Mouse (Mus musculus) liver, embryonic 14.5 days (tissue): ENCODE results near the gene Timm9. TPM values are rescaled to one million over a fixed set of nuclear protein-coding genes. Genes with fewer than 3 reads are reported as not detected.
A peak's percentile ranks its signal among the peaks of the same experiment; 100 is the strongest.
"Not testable (repeated sequence)": the region's sequence is repeated elsewhere in the genome, so short reads cannot be mapped to it uniquely, and the experiment has no call there.

Experiments used
- ATAC-seq: fragments of 200-750 bp; cut with Nextera tagmentation; 2 replicates; pipeline ENCODE4 v1.8.0; 2017; ENCODE audit warnings: moderate number of reproducible peaks, mild to moderate bottlenecking, moderate library complexity; ENCODE audit not compliant: insufficient read depth
- DNase-seq, 3 experiments: peaks; one replicate each; pipeline ENCODE4 v3.0.0-alpha.2; 2012 to 2013; ENCODE audit warnings: low read depth in 3 of 3, low spot score in 3 of 3
- H3K27ac ChIP-seq: fragments of 300-500 bp; sonication (generic); 2 replicates; pipeline ENCODE4 v1.5.1; 2014; ENCODE audit warnings: moderate library complexity, mild to moderate bottlenecking, control low read depth, inconsistent platforms
- H3K27me3 ChIP-seq: fragments of 300-500 bp; sonication (generic); 2 replicates; pipeline ENCODE4 v1.6.1; 2014; ENCODE audit warnings: mild to moderate bottlenecking, low read length, moderate library complexity; ENCODE audit not compliant: control insufficient read depth, insufficient read depth
- H3K36me3 ChIP-seq: fragments of 300-500 bp; sonication (generic); replicated peaks from 2 replicates; pipeline ENCODE4 v1.6.1; 2014; ENCODE audit warnings: low read depth; ENCODE audit not compliant: control insufficient read depth, insufficient read depth
- H3K4me1 ChIP-seq, 2 experiments: fragments of 200-500 bp in 1 of 2; fragments of 300-500 bp in 1 of 2; sonication (generic) in 1 of 2; replicated peaks; 2 replicates each; pipeline ENCODE4 v1.6.1; 2012 to 2014; ENCODE audit warnings: antibody characterized with exemption in 1 of 2, inconsistent platforms in 1 of 2, low read length in 1 of 2; ENCODE audit not compliant: control insufficient read depth in 2 of 2, insufficient read depth in 2 of 2
- H3K4me2 ChIP-seq: fragments of 300-500 bp; sonication (generic); 2 replicates; pipeline ENCODE4 v1.6.1; 2014; ENCODE audit warnings: low read depth, mild to moderate bottlenecking, control low read depth, moderate library complexity
- H3K4me3 ChIP-seq, 2 experiments: fragments of 200-500 bp in 1 of 2; fragments of 300-500 bp in 1 of 2; sonication (generic) in 1 of 2; 2 replicates each; pipeline ENCODE4 v1.5.1; 2012 to 2014; ENCODE audit warnings: low read depth in 2 of 2, low read length in 2 of 2, mild to moderate bottlenecking in 2 of 2, control low read depth in 1 of 2, inconsistent platforms in 1 of 2, moderate library complexity in 1 of 2; ENCODE audit not compliant: insufficient read depth in 1 of 2
- H3K9ac ChIP-seq: fragments of 300-500 bp; sonication (generic); replicated peaks from 2 replicates; pipeline ENCODE4 v1.6.1; 2014; ENCODE audit warnings: mild to moderate bottlenecking, control low read depth, moderate library complexity
- H3K9me3 ChIP-seq: fragments of 300-500 bp; sonication (generic); 2 replicates; pipeline ENCODE4 v1.6.1; 2016; ENCODE audit warnings: low read length, mixed read lengths; ENCODE audit not compliant: control insufficient read depth
- CTCF ChIP-seq: IDR thresholded peaks from 2 replicates; pipeline ENCODE4 v1.5.1; 2016; ENCODE audit warnings: antibody characterized with exemption, low read depth, control low read depth
- EP300 ChIP-seq: IDR thresholded peaks from 2 replicates; pipeline ENCODE4 v1.6.1; 2016; ENCODE audit warnings: antibody characterized with exemption, low read depth
- WGBS: fragments of 180-500 bp; shearing (Covaris S2); extraction: QIAGEN DNeasy Blood & Tissue Kit; methylation state at CpG from one replicate; pipeline ENCODE4 v1.1.7; 2014; ENCODE audit not compliant: insufficient replicate concordance; 5-methylcytosine and 5-hydroxymethylcytosine counted together
- polyA plus RNA-seq, 2 experiments: library from polyadenylated mRNA; depleted of rRNA in 1 of 2; stranded (reverse) in 1 of 2; unstranded in 1 of 2; fragments of >200 nt; fragmentation: Nextera tagmentation in 1 of 2; extraction: Ambion mirVana in 1 of 2; gene quantifications; 2 replicates each; pipeline versions ENCODE4 v1.2.1 to v1.2.3; 2012 to 2014

Gene Timm9
- polyA plus RNA-seq, 2 experiments = 23.7 to 40.2 TPM

GRCm38 (mm10) chr12:71111331-71111730, 25.2 kb downstream of the Timm9 start, which contains the start of gene Tomm20l:
Gene Tomm20l (plus strand): TSS chr12:71111428.
- H3K27ac ChIP-seq = no peak within 1 kb of the TSS
- TF ChIP-seq EP300 = no peak
- TF ChIP-seq CTCF = peak; percentile 48
- no peaks in the 10 kb centered on the region for H3K36me3 ChIP-seq
- ATAC-seq (no peak), DNase-seq (no peak)
- no peaks in the 10 kb centered on the region for H3K9me3 ChIP-seq
- H3K9ac ChIP-seq = no peak within 1 kb of the TSS
- 11% methylated on average over 33 of the region's 33 CpGs for WGBS
- peaks cover 0 to 15% of the 10 kb centered on the region in 2 experiments; a peak in 2 of 4 replicates for H3K4me1 ChIP-seq
- peak within 1 kb of the TSS; percentile 52 for H3K4me2 ChIP-seq
- peak within 1 kb of the TSS; percentile 2 to 10; a peak in 2 of 4 replicates for H3K4me3 ChIP-seq
- no peaks in the 10 kb centered on the region for H3K27me3 ChIP-seq

GRCm38 (mm10) chr12:71107216-71107771, 29.2 kb downstream of the Timm9 start:
- TF ChIP-seq EP300 (no peak), CTCF (no peak)
- 76% methylated on average over 6 of the region's 6 CpGs for WGBS
- no peak for DNase-seq
- H3K36me3 ChIP-seq = no peaks in the 10 kb centered on the region
- H3K4me1 ChIP-seq = no peaks in the 10 kb centered on the region; a peak in 1 of 4 replicates
- H3K27ac ChIP-seq = no peak overlapping the region
- no peaks in the 10 kb centered on the region for H3K9me3 ChIP-seq
- H3K4me2 ChIP-seq = no peak overlapping the region
- H3K9ac ChIP-seq = no peak overlapping the region
- H3K27me3 ChIP-seq = no peaks in the 10 kb centered on the region
- no peak overlapping the region for H3K4me3 ChIP-seq
- no peak for ATAC-seq

- not testable (repeated sequence) for DNase-seq, H3K36me3 ChIP-seq, H3K4me1 ChIP-seq, H3K4me2 ChIP-seq, H3K4me3 ChIP-seq, H3K9me3 ChIP-seq, H3K9ac ChIP-seq, H3K27ac ChIP-seq, H3K27me3 ChIP-seq, ATAC-seq
- 67% methylated on average over 4 of the region's 4 CpGs for WGBS
Measured at GRCm38 (mm10) chr12:71104275-71104674, 32.2 kb downstream of the Timm9 start.

GRCm38 (mm10) chr12:71086331-71086730, 50.2 kb downstream of the Timm9 start:
- Histone ChIP-seq H3K36me3 (peaks cover 4% of the 10 kb centered on the region), H3K27me3 (no peaks in the 10 kb centered on the region), H3K9ac (no peak overlapping the region), H3K4me2 (no peak overlapping the region), H3K4me3 (no peak overlapping the region), H3K9me3 (no peaks in the 10 kb centered on the region), H3K4me1 (no peaks in the 10 kb centered on the region), H3K27ac (no peak overlapping the region)
- ATAC-seq (no peak), DNase-seq (no peak)
- WGBS = 83% methylated on average over 8 of the region's 8 CpGs
- TF ChIP-seq EP300 (no peak), CTCF (no peak)

Other genes with a start within 250 kb of the Timm9 start
- 11.4 and 20.1 TPM in 2 replicates for gene Actr10, start 198.8 kb downstream of the Timm9 start, polyA plus RNA-seq (2012; rRNA removed)
- gene Actr10, start 198.8 kb downstream of the Timm9 start, polyA plus RNA-seq (2014; fragmentation: Nextera tagmentation; extraction: Ambion mirVana) = 127 and 128 TPM in 2 replicates
- gene Psma3, start 162.1 kb downstream of the Timm9 start, polyA plus RNA-seq (2012; rRNA removed) = 72.1 and 138 TPM in 2 replicates
- 370 and 401 TPM in 2 replicates for gene Psma3, start 162.1 kb downstream of the Timm9 start, polyA plus RNA-seq (2014; fragmentation: Nextera tagmentation; extraction: Ambion mirVana)
- 2.3 and 4.6 TPM in 2 replicates for gene Arid4a, start 120.7 kb downstream of the Timm9 start, polyA plus RNA-seq (2012; rRNA removed)
- 17.7 and 19.7 TPM in 2 replicates for gene Arid4a, start 120.7 kb downstream of the Timm9 start, polyA plus RNA-seq (2014; fragmentation: Nextera tagmentation; extraction: Ambion mirVana)
- gene Tomm20l, start 25.3 kb downstream of the Timm9 start, polyA plus RNA-seq (2012; rRNA removed) = not detected in 2 replicates
- gene Tomm20l, start 25.3 kb downstream of the Timm9 start, polyA plus RNA-seq (2014; fragmentation: Nextera tagmentation; extraction: Ambion mirVana) = not detected in 2 replicates
- gene 2700049A03Rik, start 164 bp upstream of the Timm9 start, polyA plus RNA-seq (2012; rRNA removed) = 2.0 and 2.7 TPM in 2 replicates
- 4.1 and 4.2 TPM in 2 replicates for gene 2700049A03Rik, start 164 bp upstream of the Timm9 start, polyA plus RNA-seq (2014; fragmentation: Nextera tagmentation; extraction: Ambion mirVana)
- 0.56 and 0.58 TPM in 2 replicates for gene Dact1, start 173.2 kb upstream of the Timm9 start, polyA plus RNA-seq (2012; rRNA removed)
- gene Dact1, start 173.2 kb upstream of the Timm9 start, polyA plus RNA-seq (2014; fragmentation: Nextera tagmentation; extraction: Ambion mirVana) = 0.32 and 0.48 TPM in 2 replicates